Mouse (Mus musculus) monocyte, adult 5-6 weeks (primary cell): ENCODE results near the gene Metap1d. TPM values are rescaled to one million over a fixed set of nuclear protein-coding genes. Genes with fewer than 3 reads are reported as not detected.

Experiments used
- ATAC-seq: fragments of 153-309, 156-312 bp; replicated peaks from 2 replicates; pipeline ENCODE4 v1.8.0; 2017; ENCODE audit warnings: mild to moderate bottlenecking; ENCODE audit not compliant: low TSS enrichment, insufficient number of reproducible peaks, severe bottlenecking, poor library complexity, low FRiP score
- total RNA-seq: library from RNA; stranded (forward); fragments of 200-1000, 200-491, 200-594 nt; gene quantifications from 3 replicates; pipeline ENCODE4 v1.2.3, GENCODE M21; 2017

The Metap1d gene
- total RNA-seq, 1 experiment from 2014 or later: 5.3 TPM

GRCm38 (mm10) chr2:71466861-71467450, 13.9 kb downstream of the Metap1d start:
- no peak for ATAC-seq

DNA sequence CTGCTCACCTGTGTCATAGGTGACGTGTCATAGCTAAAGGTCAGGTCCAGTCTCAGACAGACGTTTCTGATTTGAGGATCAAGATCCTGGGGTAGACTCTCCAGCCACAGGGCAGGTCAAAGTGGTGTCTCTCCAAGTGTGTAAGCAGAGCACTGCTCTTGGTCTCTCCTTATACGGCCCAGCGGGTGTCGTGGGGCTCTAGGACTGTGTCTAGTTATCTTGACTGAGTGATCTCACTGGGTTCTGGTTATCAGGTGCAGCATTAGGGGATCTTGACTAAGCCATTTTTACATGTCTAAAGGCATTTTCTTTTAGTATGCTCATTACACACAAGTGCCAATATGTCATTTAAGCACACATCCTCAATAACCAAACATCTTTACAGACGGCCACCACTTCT, 18.0 kb downstream of the Metap1d start:
- ATAC-seq: no peak

GRCm38 (mm10) chr2:71473830-71474229, 20.8 kb downstream of the Metap1d start:
- ATAC-seq: no peak

DNA sequence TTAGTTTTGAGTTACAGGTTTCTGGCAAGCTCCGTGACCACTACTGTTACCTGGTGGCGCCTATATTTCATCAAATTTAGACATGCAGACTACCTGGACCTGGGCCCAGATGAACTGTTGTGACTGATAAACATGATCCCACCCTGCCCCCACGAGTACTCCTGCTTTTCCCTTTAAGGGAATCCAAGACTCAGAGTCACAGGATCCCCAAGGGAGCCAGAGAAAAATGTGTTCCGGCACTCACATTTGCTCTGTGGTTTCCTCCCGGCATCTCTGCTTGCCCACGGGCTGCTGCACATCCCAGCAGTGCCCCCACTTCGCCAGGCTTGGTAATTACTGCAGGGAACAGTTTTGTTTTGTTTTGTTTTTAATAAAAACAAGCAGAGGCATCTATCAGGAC, 21.3 kb downstream of the Metap1d start:
- no peak for ATAC-seq

DNA sequence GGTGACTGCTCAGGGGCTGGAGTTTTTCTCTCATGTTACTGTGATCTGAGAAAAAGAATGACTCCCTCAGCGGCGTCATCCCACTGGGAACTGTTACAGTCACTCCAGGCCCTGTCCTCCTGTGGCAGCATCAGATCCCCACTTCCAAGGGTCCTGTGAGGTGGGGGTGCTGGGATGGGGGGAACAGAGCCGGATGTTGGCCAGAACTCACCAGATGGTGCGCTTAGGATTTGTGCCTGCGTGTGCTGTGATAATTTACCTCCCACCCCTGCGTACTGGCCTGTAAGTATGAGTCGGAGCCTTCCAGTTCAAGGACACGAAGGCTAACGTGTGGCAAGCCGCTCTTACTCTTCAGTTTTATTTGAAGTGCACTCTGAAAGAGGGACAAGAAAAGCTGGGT, 22.2 kb downstream of the Metap1d start:
- no peak for ATAC-seq

DNA sequence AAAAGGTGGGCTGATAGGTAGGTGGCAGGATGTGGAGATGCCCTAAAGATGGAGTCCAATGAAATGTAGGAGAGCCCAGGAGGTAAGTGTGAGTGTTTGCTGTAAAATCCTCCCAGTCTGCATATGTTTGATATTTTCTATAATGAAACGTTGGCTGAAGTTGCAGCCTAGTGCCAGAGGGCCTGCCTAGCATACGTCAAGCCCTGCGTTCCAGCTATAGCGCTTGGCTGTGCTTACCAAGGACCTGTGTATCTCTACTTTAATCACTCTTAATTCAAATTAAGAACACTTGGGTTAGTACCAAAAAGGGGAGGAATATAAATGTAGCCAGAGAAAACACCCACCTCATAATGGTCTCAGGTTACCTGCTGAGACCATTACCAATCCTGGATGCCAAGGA, 22.7 kb downstream of the Metap1d start:
- ATAC-seq: no peak

DNA sequence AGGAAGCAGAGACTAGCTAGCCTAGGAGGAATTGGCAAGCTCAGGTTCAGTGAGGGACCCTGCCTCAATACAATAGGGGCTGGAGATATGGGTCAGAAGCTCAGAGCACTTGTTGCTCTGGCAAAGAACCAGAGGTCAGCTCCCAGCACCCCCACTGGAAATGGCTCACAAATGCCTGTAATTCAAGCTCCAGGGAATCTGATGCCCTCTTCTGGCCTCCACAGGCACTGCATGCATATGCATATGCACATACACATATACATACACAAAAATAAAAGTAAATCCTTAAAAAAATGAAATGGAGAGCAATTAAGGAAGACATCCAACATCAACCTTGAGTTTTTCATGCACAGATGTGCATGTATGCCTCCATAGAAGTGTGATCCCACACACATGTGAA, 24.7 kb downstream of the Metap1d start:
- no peak for ATAC-seq

- ATAC-seq: no peak
Observed at GRCm38 (mm10) chr2:71479917-71480316, 26.8 kb downstream of the Metap1d start.

DNA sequence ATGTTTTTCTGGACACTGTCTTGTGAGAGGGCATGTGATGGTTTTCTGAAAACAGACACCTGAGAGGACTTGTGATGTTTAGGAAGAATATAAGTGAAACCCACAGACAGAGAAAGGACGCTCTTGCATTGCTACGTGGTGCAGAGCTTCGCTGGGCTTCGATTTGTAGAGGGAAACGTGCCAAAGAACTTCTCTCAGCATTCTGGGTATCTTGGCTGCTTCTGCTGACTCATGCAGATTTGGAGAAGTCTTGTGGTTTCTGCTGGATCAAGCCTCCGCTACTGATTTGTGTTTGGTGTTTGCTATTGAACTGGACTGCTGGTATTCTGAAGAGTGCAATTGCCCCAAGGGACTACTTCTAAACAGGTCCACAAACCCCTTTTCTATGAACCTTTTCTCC, 28.7 kb downstream of the Metap1d start:
- ATAC-seq: 0 out of 2 replicates have a peak, but pooled peaks have one; percentile 31

DNA sequence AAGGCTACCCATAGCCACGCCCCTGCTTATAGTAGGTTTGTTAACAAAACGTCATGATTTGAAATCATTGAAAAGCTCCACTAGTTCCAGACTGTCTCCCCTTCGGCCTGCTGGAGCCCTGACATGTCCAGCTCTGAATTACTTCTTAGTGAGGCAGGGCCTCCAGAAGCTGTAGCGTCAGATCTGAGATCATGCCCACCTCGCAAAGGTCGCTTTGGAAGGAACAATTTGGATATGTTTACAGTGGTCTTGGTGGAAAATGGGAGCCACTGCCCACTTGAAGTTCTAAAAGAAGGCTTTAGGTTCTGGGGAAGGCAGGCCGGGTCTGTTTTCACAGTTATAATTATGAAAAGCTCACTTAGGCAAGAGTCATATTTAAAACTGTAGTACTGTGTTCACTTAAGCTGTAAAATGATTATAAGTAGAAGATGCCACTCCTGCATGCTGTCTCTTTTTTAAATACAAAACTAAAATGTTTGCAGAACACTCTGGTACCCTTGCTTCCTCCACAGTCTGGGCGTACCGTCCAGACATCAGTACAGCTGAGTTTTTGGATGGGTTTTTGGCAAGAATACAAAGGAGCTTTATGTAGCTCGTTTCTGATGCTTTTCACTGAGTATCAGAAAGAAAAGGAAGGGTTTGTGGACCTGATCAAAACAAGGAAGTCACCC, 30.1 kb downstream of the Metap1d start:
- ATAC-seq: no peak

GRCm38 (mm10) chr2:71483717-71484066, 30.6 kb downstream of the Metap1d start:
- no peak for ATAC-seq

DNA sequence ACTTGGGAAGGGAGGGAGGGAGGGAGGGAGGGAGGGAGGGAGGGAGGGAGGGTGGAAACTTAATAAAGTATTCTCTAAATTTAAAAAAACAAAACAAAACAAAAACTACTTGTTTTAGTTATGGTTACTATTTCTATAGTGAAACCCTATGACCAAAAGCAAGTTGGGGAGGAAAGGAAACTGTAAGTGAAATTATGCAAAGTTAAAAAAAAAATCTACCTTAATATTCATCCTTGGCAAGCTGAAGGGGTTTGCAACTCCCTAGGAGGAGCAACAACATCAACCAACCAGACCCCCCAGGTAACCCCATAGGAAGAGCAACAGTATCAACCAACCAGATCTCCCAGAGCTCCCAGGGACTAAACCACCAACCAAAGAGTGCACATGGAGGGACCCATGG, 38.2 kb downstream of the Metap1d start:
- no peak for ATAC-seq

DNA sequence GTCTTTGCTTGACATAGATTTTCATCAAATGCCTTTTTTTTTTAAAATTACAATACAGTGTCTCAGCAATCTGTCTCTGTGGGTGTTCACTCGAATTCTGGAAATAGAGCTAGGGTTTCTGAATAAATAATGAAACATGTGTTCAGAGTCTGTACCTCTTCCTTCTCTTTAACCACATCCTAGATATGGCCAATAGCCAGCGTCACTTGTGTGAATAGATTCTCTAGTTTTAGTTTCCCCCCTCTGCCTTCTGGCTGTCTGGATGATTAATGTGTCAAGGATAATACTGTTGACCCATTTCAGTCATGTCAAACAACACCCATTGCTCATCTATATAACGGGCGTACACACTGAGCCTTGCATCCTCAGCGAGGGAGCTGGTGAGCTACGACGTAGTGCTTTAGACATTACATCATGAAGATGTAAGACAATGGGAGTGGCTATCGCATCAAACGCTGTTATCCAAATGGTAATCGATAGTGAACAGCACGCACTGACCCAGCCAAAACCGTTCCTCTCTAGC, 40.1 kb downstream of the Metap1d start:
- no peak for ATAC-seq

DNA sequence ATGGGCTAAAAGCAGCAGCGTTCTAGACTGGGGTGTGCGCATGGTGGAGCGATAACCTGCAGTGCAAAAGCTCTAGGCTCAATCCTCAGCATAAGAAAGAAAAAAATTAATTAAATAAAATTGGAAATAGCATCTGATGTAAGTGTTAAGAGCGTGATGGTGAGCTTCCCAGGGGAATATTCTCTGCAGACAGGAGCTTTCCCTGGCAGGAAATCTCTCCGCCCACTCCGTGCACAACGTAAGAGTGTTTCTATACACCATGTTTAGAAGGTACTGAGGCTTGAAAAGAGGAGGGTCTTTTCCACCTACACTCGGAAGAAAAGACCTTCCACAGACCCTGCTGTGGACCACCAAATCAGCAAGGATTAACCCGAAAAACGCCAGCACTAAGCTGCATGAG, 41.4 kb downstream of the Metap1d start:
- no peak for ATAC-seq

- ATAC-seq: no peak
Observed at GRCm38 (mm10) chr2:71494971-71495370, 41.9 kb downstream of the Metap1d start.

GRCm38 (mm10) chr2:71497175-71497574, 44.1 kb downstream of the Metap1d start:
- ATAC-seq: no peak

DNA sequence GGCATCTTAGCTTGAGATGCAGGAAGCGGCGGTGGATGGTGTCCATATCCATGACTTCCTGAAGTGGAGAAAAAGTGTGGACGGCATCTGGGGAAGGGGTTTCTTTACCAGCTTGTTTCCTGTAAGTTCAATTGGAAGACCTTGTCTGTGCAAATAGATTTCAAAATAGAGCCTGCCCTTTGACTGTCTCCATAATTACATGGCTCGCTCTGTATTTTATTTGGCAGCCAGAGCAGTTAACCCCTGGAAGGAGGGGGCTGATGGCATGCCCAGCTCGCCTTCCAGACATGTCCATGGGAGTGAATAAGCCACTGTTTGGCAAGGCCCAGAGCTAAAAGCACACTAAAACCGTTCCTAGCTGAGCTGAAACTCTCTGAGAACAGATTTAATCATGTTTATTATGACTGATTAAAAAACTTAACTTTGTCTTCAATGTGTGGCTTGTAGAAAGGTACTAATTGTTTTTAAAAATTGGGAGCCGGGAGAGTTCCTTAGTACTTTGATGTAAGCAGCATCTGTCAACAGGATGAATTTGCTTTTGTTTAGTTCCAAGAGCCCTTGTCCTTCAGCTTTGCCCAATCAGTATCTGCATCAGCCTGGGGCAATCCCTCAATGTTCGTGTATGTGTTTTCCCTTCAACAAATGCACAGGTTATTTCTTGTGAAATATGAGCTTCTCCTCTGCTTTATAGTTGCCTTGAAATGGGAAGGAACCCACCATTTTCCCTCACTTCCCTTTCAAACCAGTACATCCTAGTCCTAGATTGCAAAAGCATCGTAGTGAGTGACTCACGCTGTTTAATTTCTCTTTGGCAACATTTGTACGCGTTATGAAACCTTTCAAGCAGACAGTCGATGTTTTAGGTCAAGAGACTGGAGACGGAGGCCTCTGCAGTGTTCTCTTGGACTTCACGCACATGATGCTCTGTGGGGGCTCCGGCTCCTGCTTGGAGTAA, 46.5 kb downstream of the Metap1d start:
- ATAC-seq: peak; percentile 77

DNA sequence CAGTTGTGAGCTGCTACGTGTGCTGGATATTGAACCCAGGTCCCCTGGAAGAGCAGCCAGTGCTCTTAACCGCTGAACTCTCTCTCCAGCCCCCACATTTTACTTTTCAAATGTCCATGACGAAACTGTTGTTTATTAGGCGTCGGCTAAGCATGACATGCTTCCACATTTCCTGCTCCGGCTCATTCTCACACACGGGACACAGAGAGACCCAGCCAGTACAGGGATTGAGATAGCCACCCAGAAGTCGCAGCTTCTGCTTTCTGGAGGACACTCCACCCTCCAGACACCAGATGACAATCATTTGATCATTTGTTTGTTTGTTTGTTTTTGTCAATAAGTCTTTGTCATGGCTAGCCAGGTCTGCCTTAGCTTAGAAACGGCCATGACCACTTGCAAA, 51.8 kb downstream of the Metap1d start:
- ATAC-seq: peak; percentile 72

GRCm38 (mm10) chr2:71511209-71511608, 58.1 kb downstream of the Metap1d start:
- no peak for ATAC-seq
